Mouse (Mus musculus): ENCODE results near the gene Krt79.

GRCm38 (mm10) chr15:101892820-101893219 is 47.3 kb downstream of the Krt79 start, which contains the start of gene Krt76:
- TF ChIP-seq CTCF (IDR thresholded peaks at IDR 0.05; ENCODE audit: low read depth) (no peak), EP300 (IDR thresholded peaks at IDR 0.05; ENCODE audit: low read depth) (no peak)
